Mouse (Mus musculus): Measurements from ENCODE around the gene Trf. TPM values are rescaled to one million over a fixed set of nuclear protein-coding genes. Genes with fewer than 3 reads are reported as not detected.

The Trf gene
- total RNA-seq, 2 experiments from 2014 or later, result 136 to 2,496 TPM

GRCm38 (mm10) chr9:103226806-103227205 is 3.4 kb downstream of the Trf start:
- DNase-seq (ENCODE audit: low spot score in 2 of 2), result no peak

- no peak for DNase-seq (ENCODE audit: low spot score in 2 of 2)
Observed at GRCm38 (mm10) chr9:103225464-103225863, 4.8 kb downstream of the Trf start.

DNA sequence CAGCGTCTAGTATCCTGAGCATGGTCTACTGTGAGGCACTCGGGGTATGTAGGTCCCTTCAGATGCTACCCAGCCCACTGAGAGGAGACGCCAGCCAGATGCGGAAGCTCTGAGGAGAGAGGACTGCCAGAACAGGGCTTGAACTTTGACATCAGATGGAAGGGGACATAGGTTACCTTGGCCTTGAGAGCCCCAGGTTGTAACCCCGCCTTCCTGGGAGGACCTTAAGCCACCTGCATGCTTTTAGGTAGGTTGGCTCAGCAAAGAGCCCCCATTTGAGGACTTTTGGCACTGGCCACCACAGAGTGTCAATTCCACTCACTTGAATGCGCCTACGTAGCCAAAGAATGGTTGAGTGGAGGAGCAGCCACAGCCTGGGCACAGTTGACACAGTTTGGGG is 5.5 kb downstream of the Trf start:
- DNase-seq (ENCODE audit: low spot score in 2 of 2), result no peak

GRCm38 (mm10) chr9:103214281-103214680 is 16.0 kb downstream of the Trf start:
- no peak for DNase-seq (ENCODE audit: low spot score in 2 of 2)

GRCm38 (mm10) chr9:103213631-103214030 is 16.6 kb downstream of the Trf start:
- no peak for DNase-seq (ENCODE audit: low spot score in 2 of 2)

- DNase-seq (ENCODE audit: low spot score in 2 of 2), result no peak
Observed at GRCm38 (mm10) chr9:103212654-103213420, 17.4 kb downstream of the Trf start.

DNA sequence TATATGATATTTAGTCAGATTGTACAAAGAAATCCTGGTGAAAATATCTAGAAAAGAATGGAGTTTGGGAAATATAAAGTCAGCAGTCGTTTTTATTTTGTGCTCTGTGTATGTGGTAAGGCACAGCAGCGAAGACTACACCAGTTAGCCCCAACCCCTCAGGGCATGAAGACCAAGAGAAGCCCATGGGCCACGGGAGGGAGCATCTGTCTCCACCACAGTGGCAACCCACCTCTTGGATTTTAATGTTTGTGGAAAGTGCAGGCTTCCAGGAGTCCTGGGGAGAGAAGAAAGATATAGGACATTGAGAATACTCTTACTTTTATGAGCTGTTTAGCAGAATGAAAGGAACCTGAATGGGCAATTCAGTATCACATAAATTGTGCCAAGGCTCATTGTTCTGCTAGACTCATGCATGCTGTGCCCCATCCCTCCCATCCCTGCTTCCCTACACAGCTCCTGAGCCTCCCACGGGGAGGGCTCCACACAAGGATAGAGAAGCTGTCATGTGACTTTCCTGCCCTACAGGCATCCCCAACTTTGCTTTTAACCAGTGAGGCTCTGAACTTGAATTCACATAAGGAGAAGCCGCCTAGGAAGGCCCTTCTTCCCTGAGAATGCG is 21.3 kb downstream of the Trf start:
- DNase-seq (ENCODE audit: low spot score in 2 of 2), result no peak

DNA sequence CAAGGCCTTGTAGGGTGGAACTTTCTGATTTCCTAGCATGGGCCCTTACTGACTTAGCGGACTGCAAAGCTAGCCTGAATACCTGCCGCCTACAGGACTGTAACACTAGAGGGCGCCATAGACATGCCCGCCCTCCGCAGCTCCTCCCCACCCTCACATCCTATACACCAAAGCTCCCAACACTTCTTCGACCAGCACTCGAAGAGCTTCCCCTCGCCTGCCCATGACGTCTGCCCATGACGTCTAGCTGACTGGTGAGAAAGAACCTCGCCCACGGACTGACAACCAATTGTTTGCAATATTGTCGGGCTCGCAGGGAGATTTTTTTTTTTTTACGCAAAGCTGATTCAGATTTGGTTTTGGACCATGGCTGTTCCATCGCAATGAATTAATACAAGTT is 22.4 kb downstream of the Trf start:
- peak in 1 of 2 experiments; percentile 32 for DNase-seq (ENCODE audit: low spot score in 2 of 2)

GRCm38 (mm10) chr9:103205786-103206185 is 24.5 kb downstream of the Trf start:
- no peak for DNase-seq (ENCODE audit: low spot score in 2 of 2)

GRCm38 (mm10) chr9:103201561-103202260 is 28.5 kb downstream of the Trf start, which contains the start of gene Srprb:
Gene Srprb, minus strand, starts transcription at chr9:103202137.
- DNase-seq (ENCODE audit: low spot score in 2 of 2), result peak; percentile 74 to 84

DNA sequence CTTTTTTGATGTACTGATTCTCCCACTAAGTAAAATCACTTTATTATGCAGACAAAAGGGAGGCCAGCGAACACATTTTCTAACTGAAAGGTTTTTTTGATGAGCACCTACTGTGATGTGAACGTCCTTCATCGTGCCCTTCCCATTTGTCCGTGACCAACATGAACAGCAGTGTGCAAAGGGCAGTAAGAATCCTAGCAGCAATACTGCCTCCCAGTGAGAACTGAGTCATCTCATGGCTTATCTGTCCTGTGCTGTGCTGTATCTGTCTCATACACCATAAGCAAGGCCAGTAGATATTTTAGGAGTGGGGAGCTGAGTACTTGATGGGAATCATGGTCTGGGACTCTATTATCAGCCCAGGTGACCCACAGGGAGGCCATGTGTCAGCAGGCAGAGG is 41.8 kb downstream of the Trf start:
- DNase-seq (ENCODE audit: low spot score in 2 of 2), result no peak

GRCm38 (mm10) chr9:103186747-103187146 is 43.5 kb downstream of the Trf start:
- no peak for DNase-seq (ENCODE audit: low spot score in 2 of 2)

- DNase-seq (ENCODE audit: low spot score in 2 of 2), result no peak
Observed at GRCm38 (mm10) chr9:103185946-103186345, 44.3 kb downstream of the Trf start.

DNA sequence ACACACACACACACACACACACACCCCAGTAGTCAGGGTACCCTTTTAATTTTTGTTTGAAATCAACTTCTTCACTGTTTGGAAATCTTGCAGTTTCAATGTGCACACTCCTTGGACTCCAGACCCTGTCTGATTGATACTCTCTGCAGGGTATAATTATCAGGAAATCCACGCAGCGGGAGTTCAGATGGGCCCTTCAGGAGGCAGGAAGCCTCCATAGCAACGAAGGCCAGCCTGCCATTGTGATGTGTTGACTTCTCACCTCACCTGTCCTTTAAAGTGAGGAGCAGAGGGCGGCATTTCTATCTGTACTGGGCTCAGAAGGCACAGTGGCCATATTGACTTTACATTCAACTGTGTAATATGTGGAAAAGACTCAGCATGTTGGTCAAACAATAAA is 45.4 kb downstream of the Trf start:
- DNase-seq (ENCODE audit: low spot score in 2 of 2), result no peak

DNA sequence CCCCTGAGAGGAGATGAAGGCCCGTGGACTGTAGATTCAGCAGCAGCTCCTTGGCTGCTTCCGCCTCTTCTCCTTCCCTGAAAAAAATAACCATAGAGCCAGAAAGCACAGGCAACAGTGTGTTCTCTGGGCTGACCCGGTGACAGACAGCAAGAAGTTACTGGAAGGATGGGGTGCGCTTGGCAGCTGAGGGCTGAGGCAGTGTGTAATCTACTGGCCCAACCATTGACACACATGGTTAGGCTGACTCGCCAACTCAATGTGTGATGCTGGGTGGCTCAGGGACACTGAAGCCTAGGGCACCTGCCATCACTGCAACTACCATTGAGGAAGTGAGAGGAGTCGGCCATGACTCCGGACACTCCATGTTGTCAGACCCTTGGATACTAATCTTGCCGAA is 48.4 kb downstream of the Trf start:
- DNase-seq (ENCODE audit: low spot score in 2 of 2), result no peak

- DNase-seq (ENCODE audit: low spot score in 2 of 2), result peak; percentile 25 to 55
Observed at GRCm38 (mm10) chr9:103180807-103181565, 49.3 kb downstream of the Trf start.

GRCm38 (mm10) chr9:103180303-103180702 is 49.9 kb downstream of the Trf start:
- no peak for DNase-seq (ENCODE audit: low spot score in 2 of 2)

DNA sequence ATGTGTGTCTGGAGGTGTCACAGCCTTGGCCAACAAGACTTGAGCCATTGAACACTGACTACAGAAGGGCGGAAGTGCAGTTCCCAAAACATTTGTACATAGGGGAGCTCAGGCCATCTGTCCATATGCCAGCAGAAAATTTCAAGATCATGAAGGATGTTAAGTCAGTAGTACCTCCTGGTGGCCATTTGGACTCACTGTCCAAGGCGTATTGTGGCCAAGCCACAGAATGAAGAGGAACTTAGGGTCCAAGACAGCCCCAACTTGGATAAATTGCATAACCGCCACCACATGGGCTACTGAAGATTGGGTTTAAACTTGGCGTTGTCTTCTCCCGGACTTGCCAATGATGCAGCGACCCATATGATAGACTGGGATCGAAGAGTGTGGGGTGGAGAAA is 54.6 kb downstream of the Trf start:
- DNase-seq (ENCODE audit: low spot score in 2 of 2), result no peak

DNA sequence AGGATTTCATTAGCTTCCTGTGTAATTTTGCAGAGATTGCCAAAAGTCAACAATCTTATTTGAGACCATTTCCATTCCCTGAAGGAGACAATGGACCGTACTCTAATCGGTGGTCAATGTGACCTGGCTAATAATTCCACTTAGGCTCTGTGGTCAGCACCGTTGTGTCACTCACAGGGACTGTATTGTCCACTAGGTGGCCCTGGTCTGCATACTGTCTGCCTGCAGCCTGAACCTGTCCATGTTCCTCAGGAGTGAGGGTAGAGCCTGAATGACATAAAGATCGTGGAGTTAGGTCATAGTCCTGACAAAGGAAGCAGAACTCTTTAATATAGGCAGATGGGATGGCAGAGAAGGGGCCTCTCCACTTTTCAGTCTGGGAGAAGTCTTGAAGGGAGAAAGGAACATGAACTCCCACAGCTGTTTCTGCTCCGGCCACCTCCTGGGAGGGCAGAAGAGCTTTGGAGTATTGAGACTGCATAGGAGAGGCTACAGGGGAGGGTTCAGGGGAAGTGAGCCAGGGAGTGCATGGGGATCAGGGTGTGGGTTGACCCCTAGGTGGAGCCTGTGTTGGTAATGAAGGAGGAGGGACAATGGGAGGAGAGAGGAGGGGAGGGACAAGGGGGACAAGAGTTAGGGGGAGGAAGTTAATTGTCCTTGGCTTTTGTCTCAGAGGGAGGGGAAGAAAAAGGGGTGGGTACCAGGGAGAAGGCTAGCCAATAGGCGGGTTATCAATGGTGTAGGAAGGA is 55.3 kb downstream of the Trf start:
- no peak for DNase-seq (ENCODE audit: low spot score in 2 of 2)

GRCm38 (mm10) chr9:103168771-103169170 is 61.5 kb downstream of the Trf start:
- no peak for DNase-seq (ENCODE audit: low spot score in 2 of 2)

- DNase-seq (ENCODE audit: low spot score in 2 of 2), result no peak
Observed at GRCm38 (mm10) chr9:103168046-103168445, 62.2 kb downstream of the Trf start.
